Mouse (Mus musculus): Measurements from ENCODE around the gene Ube2cbp. TPM values are rescaled to one million over a fixed set of nuclear protein-coding genes. Genes with fewer than 3 reads are reported as not detected.

Gene Ube2cbp
- polyA plus RNA-seq, 1 experiment: 0.64 TPM

- TF ChIP-seq GATA1 (IDR thresholded peaks at IDR 0.05; ENCODE audit: borderline replicate concordance, low read length) (no peak), FLI1 (IDR thresholded peaks at IDR 0.05; ENCODE audit: low read length) (no peak)
- peaks cover 11% of the 10 kb centered on the region for H3K36me3 ChIP-seq (replicated peaks; ENCODE audit: low read length)
- no peaks in the 10 kb centered on the region for H3K9me3 ChIP-seq
- H3K4me1 ChIP-seq: peaks cover 63% of the 10 kb centered on the region
- H3K4me3 ChIP-seq (replicated peaks): peak overlapping the region; percentile 62
- H3K27me3 ChIP-seq (replicated peaks): no peaks in the 10 kb centered on the region
Measured at GRCm38 (mm10) chr9:86476763-86477162, 12.0 kb upstream of the Ube2cbp start.

GRCm38 (mm10) chr9:86475956-86476355 is 11.2 kb upstream of the Ube2cbp start:
- peaks cover 11% of the 10 kb centered on the region for H3K36me3 ChIP-seq (replicated peaks; ENCODE audit: low read length)
- H3K4me3 ChIP-seq (replicated peaks): no peak overlapping the region
- TF ChIP-seq GATA1 (IDR thresholded peaks at IDR 0.05; ENCODE audit: borderline replicate concordance, low read length): no peak
- no peak for TF ChIP-seq FLI1 (IDR thresholded peaks at IDR 0.05; ENCODE audit: low read length)
- H3K27me3 ChIP-seq (replicated peaks): no peaks in the 10 kb centered on the region
- H3K4me1 ChIP-seq: peaks cover 70% of the 10 kb centered on the region
- no peaks in the 10 kb centered on the region for H3K9me3 ChIP-seq

GRCm38 (mm10) chr9:86466990-86467870 is 2.5 kb upstream of the Ube2cbp start, which contains the start of gene Dop1a:
Dop1a (plus strand) TSS chr9:86467154.
- peak within 1 kb of the TSS; percentile 95 for H3K4me3 ChIP-seq (replicated peaks)
- no peaks in the 10 kb centered on the region for H3K27me3 ChIP-seq (replicated peaks)
- H3K9me3 ChIP-seq: no peaks in the 10 kb centered on the region
- peaks cover 42% of the 10 kb centered on the region for H3K4me1 ChIP-seq
- TF ChIP-seq FLI1 (IDR thresholded peaks at IDR 0.05; ENCODE audit: low read length) (no peak; the same call in 1 of the 2 replicates), GATA1 (IDR thresholded peaks at IDR 0.05; ENCODE audit: borderline replicate concordance, low read length) (no peak)
- peaks cover 3% of the 10 kb centered on the region for H3K36me3 ChIP-seq (replicated peaks; ENCODE audit: low read length)

GRCm38 (mm10) chr9:86453626-86454025 is 11.1 kb downstream of the Ube2cbp start:
- no peak overlapping the region for H3K4me3 ChIP-seq (replicated peaks)
- H3K36me3 ChIP-seq (replicated peaks; ENCODE audit: low read length): no peaks in the 10 kb centered on the region
- peaks cover 11% of the 10 kb centered on the region for H3K4me1 ChIP-seq
- H3K9me3 ChIP-seq: no peaks in the 10 kb centered on the region
- no peaks in the 10 kb centered on the region for H3K27me3 ChIP-seq (replicated peaks)
- TF ChIP-seq GATA1 (IDR thresholded peaks at IDR 0.05; ENCODE audit: borderline replicate concordance, low read length) (no peak), FLI1 (IDR thresholded peaks at IDR 0.05; ENCODE audit: low read length) (no peak)

GRCm38 (mm10) chr9:86451617-86452016 is 13.1 kb downstream of the Ube2cbp start:
- Histone ChIP-seq H3K4me1 (peaks cover 11% of the 10 kb centered on the region), H3K36me3 (replicated peaks; ENCODE audit: low read length) (no peaks in the 10 kb centered on the region), H3K4me3 (replicated peaks) (peak overlapping the region; percentile 84), H3K27me3 (replicated peaks) (no peaks in the 10 kb centered on the region), H3K9me3 (no peaks in the 10 kb centered on the region)
- no peak for TF ChIP-seq GATA1 (IDR thresholded peaks at IDR 0.05; ENCODE audit: borderline replicate concordance, low read length)
- no peak for TF ChIP-seq FLI1 (IDR thresholded peaks at IDR 0.05; ENCODE audit: low read length)

- no peaks in the 10 kb centered on the region for H3K27me3 ChIP-seq (replicated peaks)
- no peaks in the 10 kb centered on the region for H3K36me3 ChIP-seq (replicated peaks; ENCODE audit: low read length)
- H3K4me3 ChIP-seq (replicated peaks): no peak overlapping the region
- H3K4me1 ChIP-seq: peaks cover 11% of the 10 kb centered on the region
- no peaks in the 10 kb centered on the region for H3K9me3 ChIP-seq
- TF ChIP-seq GATA1 (IDR thresholded peaks at IDR 0.05; ENCODE audit: borderline replicate concordance, low read length): no peak
- no peak for TF ChIP-seq FLI1 (IDR thresholded peaks at IDR 0.05; ENCODE audit: low read length)
Measured at GRCm38 (mm10) chr9:86451094-86451493, 13.7 kb downstream of the Ube2cbp start.

GRCm38 (mm10) chr9:86449581-86449980 is 15.2 kb downstream of the Ube2cbp start:
- Histone ChIP-seq H3K27me3 (replicated peaks) (no peaks in the 10 kb centered on the region), H3K4me3 (replicated peaks) (no peak overlapping the region), H3K4me1 (peaks cover 11% of the 10 kb centered on the region), H3K36me3 (replicated peaks; ENCODE audit: low read length) (no peaks in the 10 kb centered on the region), H3K9me3 (no peaks in the 10 kb centered on the region)
- TF ChIP-seq GATA1 (IDR thresholded peaks at IDR 0.05; ENCODE audit: borderline replicate concordance, low read length) (no peak), FLI1 (IDR thresholded peaks at IDR 0.05; ENCODE audit: low read length) (no peak)

GRCm38 (mm10) chr9:86447431-86447830 is 17.3 kb downstream of the Ube2cbp start:
- H3K36me3 ChIP-seq (replicated peaks; ENCODE audit: low read length): no peaks in the 10 kb centered on the region
- no peak overlapping the region for H3K4me3 ChIP-seq (replicated peaks)
- H3K27me3 ChIP-seq (replicated peaks): no peaks in the 10 kb centered on the region
- no peaks in the 10 kb centered on the region for H3K9me3 ChIP-seq
- H3K4me1 ChIP-seq: peaks cover 11% of the 10 kb centered on the region
- no peak for TF ChIP-seq FLI1 (IDR thresholded peaks at IDR 0.05; ENCODE audit: low read length)
- TF ChIP-seq GATA1 (IDR thresholded peaks at IDR 0.05; ENCODE audit: borderline replicate concordance, low read length): no peak

- H3K36me3 ChIP-seq (replicated peaks; ENCODE audit: low read length): no peaks in the 10 kb centered on the region
- no peak overlapping the region for H3K4me3 ChIP-seq (replicated peaks)
- H3K27me3 ChIP-seq (replicated peaks): no peaks in the 10 kb centered on the region
- H3K4me1 ChIP-seq: peaks cover 9% of the 10 kb centered on the region
- TF ChIP-seq GATA1 (IDR thresholded peaks at IDR 0.05; ENCODE audit: borderline replicate concordance, low read length) (no peak), FLI1 (IDR thresholded peaks at IDR 0.05; ENCODE audit: low read length) (no peak)
- no peaks in the 10 kb centered on the region for H3K9me3 ChIP-seq
Measured at GRCm38 (mm10) chr9:86446847-86447246, 17.9 kb downstream of the Ube2cbp start.

- TF ChIP-seq FLI1 (IDR thresholded peaks at IDR 0.05; ENCODE audit: low read length): no peak
- TF ChIP-seq GATA1 (IDR thresholded peaks at IDR 0.05; ENCODE audit: borderline replicate concordance, low read length): no peak
- Histone ChIP-seq H3K4me3 (replicated peaks) (no peak overlapping the region), H3K9me3 (no peaks in the 10 kb centered on the region), H3K4me1 (no peaks in the 10 kb centered on the region; the same call in 1 of the 2 replicates), H3K27me3 (replicated peaks) (no peaks in the 10 kb centered on the region), H3K36me3 (replicated peaks; ENCODE audit: low read length) (no peaks in the 10 kb centered on the region)
Measured at GRCm38 (mm10) chr9:86442248-86442647, 22.5 kb downstream of the Ube2cbp start.
